Mouse (Mus musculus): ENCODE results near the gene Btbd35f22.
"Not testable (repeated sequence)": the region's sequence is repeated elsewhere in the genome, so short reads cannot be mapped to it uniquely, and the experiment has no call there.

The Btbd35f22 gene

GRCm38 (mm10) chrX:32047529-32047928 lies at the start of gene Btbd35f22:
Btbd35f22 (plus strand) TSS chrX:32047829.
- DNase-seq, result not testable (repeated sequence)
